ENCODE assay signal across 8 mouse cellular contexts in the genomic region with DNA sequence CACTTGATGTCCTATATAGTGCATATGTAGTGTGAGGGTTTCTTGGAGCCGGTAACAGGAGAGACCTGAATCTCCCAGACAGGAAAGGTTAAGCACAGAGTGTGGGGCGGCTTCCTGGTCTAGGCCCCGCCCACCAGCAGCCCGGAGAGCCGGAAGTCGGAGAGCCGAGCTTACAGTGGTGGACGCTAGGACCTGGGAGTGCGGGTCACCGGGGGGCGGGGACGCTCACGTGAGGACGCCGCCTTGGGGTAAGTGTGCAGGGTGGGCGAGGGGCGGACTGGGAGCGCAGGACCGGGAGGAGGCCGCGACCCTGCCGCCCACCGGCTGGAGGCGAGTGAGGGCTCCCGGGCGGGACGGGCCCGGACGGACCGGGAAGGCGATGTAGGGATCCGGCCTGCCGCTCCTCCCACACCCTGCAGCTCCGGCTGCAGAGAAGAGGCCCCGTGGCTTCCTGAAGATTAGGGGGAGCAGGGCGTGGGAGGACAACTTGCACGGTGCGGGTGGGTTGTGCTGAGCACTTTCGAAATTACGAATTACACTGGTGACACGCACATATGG. TPM values are rescaled to one million over a fixed set of nuclear protein-coding genes. Genes with fewer than 3 reads are reported as not detected.
DNase-seq lines count a peak whose midpoint lies in the region; ATAC-seq and TF ChIP-seq lines count a peak whose summit lies in the region.

Washc1 (plus strand) TSS at position 144 of the 558 bp plus-strand sequence.

- H3K9me3 ChIP-seq in G1E (replicated peaks) = no peaks in the 10 kb centered on the region
- no peaks in the 10 kb centered on the region for H3K9me3 ChIP-seq in forebrain, postnatal 0 days (ENCODE audit: low read length)
- H3K9me3 ChIP-seq in lung, embryonic 16.5 days (ENCODE audit: control insufficient read depth, low read length) = no peaks in the 10 kb centered on the region

- peaks cover 49% of the 10 kb centered on the region for H3K4me1 ChIP-seq in G1E (ENCODE audit: insufficient read depth, low read depth, low read length)
- H3K4me1 ChIP-seq in forebrain, postnatal 0 days (ENCODE audit: insufficient read depth) = no peaks in the 10 kb centered on the region
- peaks cover 13% of the 10 kb centered on the region for H3K4me1 ChIP-seq in lung, embryonic 16.5 days (replicated peaks; ENCODE audit: control insufficient read depth, insufficient read depth, low read length)

- peak; percentile 90 for DNase-seq in G1E (ENCODE audit: low spot score)
- peak; percentile 89 for DNase-seq in cerebellum, adult 18-20 months
- DNase-seq in forebrain, postnatal 0 days = peak; percentile 89
- peak; percentile 91 for DNase-seq in heart, postnatal 4 days
- peak; percentile 58 for DNase-seq in layer of hippocampus, adult 9-10 months (ENCODE audit: low spot score)
- DNase-seq in ovary, postnatal 10 days (ENCODE audit: low spot score) = peak; percentile 64
- peak; percentile 83 to 84 for DNase-seq in thymus, postnatal 10 days (ENCODE audit: low spot score in 2 of 2)

- H3K9ac ChIP-seq in forebrain, postnatal 0 days = peak within 1 kb of the TSS; percentile 74
- peak within 1 kb of the TSS; percentile 77 for H3K9ac ChIP-seq in lung, embryonic 16.5 days (ENCODE audit: low read length)

- H3K36me3 ChIP-seq in G1E (replicated peaks) = peaks cover 34% of the 10 kb centered on the region
- H3K36me3 ChIP-seq in forebrain, postnatal 0 days (ENCODE audit: insufficient read depth) = peaks cover 26% of the 10 kb centered on the region
- peaks cover 10% of the 10 kb centered on the region; the same call in 1 of the 2 replicates for H3K36me3 ChIP-seq in lung, embryonic 16.5 days (ENCODE audit: control insufficient read depth, insufficient read depth, low read length)

- H3K4me2 ChIP-seq in forebrain, postnatal 0 days (ENCODE audit: low read depth) = peak within 1 kb of the TSS; percentile 64
- H3K4me2 ChIP-seq in lung, embryonic 16.5 days (ENCODE audit: low read depth, low read length) = peak within 1 kb of the TSS; percentile 63

- ATAC-seq in G1E (ENCODE audit: extremely low read depth, insufficient number of reproducible peaks, low FRiP score, poor library complexity, severe bottlenecking) = peak; percentile 94
- ATAC-seq in forebrain, postnatal 0 days = peak; percentile 99
- ATAC-seq in lung, embryonic 16.5 days (ENCODE audit: low read depth) = peak; percentile 99

- TF ChIP-seq CTCF in G1E (IDR thresholded peaks at IDR 0.05; ENCODE audit: low read depth, low read length) = no peak
- peak; percentile 28; the same call in 1 of the 2 replicates for TF ChIP-seq CTCF in forebrain, postnatal 0 days (IDR thresholded peaks at IDR 0.05; ENCODE audit: low read depth)

- no peaks in the 10 kb centered on the region for H3K27me3 ChIP-seq in G1E (ENCODE audit: insufficient read depth, low read length)
- no peaks in the 10 kb centered on the region for H3K27me3 ChIP-seq in forebrain, postnatal 0 days (ENCODE audit: insufficient read depth, low read length)
- H3K27me3 ChIP-seq in lung, embryonic 16.5 days (ENCODE audit: control insufficient read depth, insufficient read depth, low read depth, low read length) = no peaks in the 10 kb centered on the region

- H3K4me3 ChIP-seq in G1E (ENCODE audit: low read depth, low read length) = peak within 1 kb of the TSS; percentile 94
- peak within 1 kb of the TSS; percentile 92 for H3K4me3 ChIP-seq in forebrain, postnatal 0 days (ENCODE audit: low read depth, low read length)
- H3K4me3 ChIP-seq in lung, embryonic 16.5 days (ENCODE audit: low read length) = peak within 1 kb of the TSS; percentile 63

- peak within 1 kb of the TSS; percentile 59 for H3K27ac ChIP-seq in forebrain, postnatal 0 days (ENCODE audit: low read depth, low read length)
- H3K27ac ChIP-seq in lung, embryonic 16.5 days (ENCODE audit: low read length) = peak within 1 kb of the TSS; percentile 33

- WGBS in forebrain, postnatal 0 days = under 1% methylated on average over 37 of the region's 41 CpGs
- WGBS in lung, embryonic 16.5 days = under 1% methylated on average over 41 of the region's 41 CpGs

RNA-seq across cellular contexts. Expression of gene Washc1, which starts in this region (rescaled TPM):
- total RNA-seq in G1E (2014; fragmentation: Nextera tagmentation) (20.2 and 24.1 TPM in 2 replicates), G1E (2017) (37.0 and 39.7 TPM in 2 replicates)
- 41.1 and 44.5 TPM in 2 replicates for polyA plus RNA-seq in G1E (2012)
- total RNA-seq in forebrain, postnatal 0 days (2014; rRNA removed) = 53.0 and 54.6 TPM in 2 replicates
- 38.9 and 42.0 TPM in 2 replicates for polyA plus RNA-seq in forebrain, postnatal 0 days (2015; fragmentation: Nextera tagmentation; extraction: Ambion mirVana)
- total RNA-seq in heart, postnatal 4 days (2021) = 10 to 100 TPM; 25.1 to 26.7 TPM
- polyA plus RNA-seq in lung, embryonic 16.5 days (2015; fragmentation: Nextera tagmentation; extraction: Ambion mirVana) = 38.6 and 41.2 TPM in 2 replicates

Comparison
In these comparisons a context has a peak if more than half of its experiments do, and no peak if none do; other contexts are left out.
1. Peak in every context shown above with its lines: DNase-seq, ATAC-seq, H3K4me3 ChIP-seq and H3K27ac ChIP-seq.